Mouse (Mus musculus): ENCODE data around the gene Prkn.

DNA sequence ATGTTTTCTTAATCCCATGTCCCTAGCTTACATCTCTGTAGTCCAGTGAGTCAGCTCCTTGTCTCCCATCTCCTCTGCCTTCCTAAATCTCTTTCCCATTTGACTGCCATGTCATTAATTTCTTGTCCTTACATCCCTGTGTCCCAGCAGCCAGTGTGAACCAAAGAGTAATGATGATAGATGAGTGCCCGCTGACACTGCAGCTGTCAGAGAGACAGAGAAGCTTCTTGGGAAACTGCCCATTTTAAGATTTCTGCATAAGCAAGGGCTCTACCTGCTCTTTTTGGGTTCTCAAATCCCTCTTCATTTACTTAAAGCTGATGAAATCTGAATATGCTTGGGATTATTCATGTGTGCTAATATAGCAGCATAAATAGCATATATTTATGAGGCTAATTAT is 321.3 kb downstream of the Prkn start:
- no peak for TF ChIP-seq CTCF (IDR thresholded peaks at IDR 0.05)
- no peak for TF ChIP-seq EP300 (IDR thresholded peaks at IDR 0.05)

Data from lung, postnatal 0 days (tissue).